Mouse (Mus musculus): ENCODE measurements around the gene Dtx4.

- TF ChIP-seq GATA1 (IDR thresholded peaks at IDR 0.05; ENCODE audit: low read length): no peak
- no peak for TF ChIP-seq TAL1 (IDR thresholded peaks at IDR 0.05; ENCODE audit: low read length)
These were observed 2.3 kb downstream of the Dtx4 start for GRCm38 (mm10) chr19:12498941-12499340.
